Mouse (Mus musculus) MEL (cell line): Measurements from ENCODE around the gene Stx5a. TPM values are rescaled to one million over a fixed set of nuclear protein-coding genes. Genes with fewer than 3 reads are reported as not detected.

Experiments used
- DNase-seq: peaks from one replicate; pipeline ENCODE4 v3.0.0; 2011; ENCODE audit warnings: low read depth, low spot score
- H3K27ac ChIP-seq: 2 replicates; pipeline ENCODE4 v1.5.1; 2012; ENCODE audit warnings: low read depth, mild to moderate bottlenecking, control low read depth, low read length, moderate library complexity; ENCODE audit not compliant: control insufficient read depth
- H3K27me3 ChIP-seq, 2 experiments: fragments of 150-350 bp in 1 of 2; sonication (generic) in 1 of 2; 2 replicates each; pipeline ENCODE4 v1.6.1; 2012; ENCODE audit warnings: low read length in 2 of 2, mild to moderate bottlenecking in 2 of 2, improper control_type of control experiment in 1 of 2, moderate library complexity in 1 of 2; ENCODE audit not compliant: insufficient read depth in 2 of 2, control insufficient read depth in 1 of 2
- H3K36me3 ChIP-seq, 2 experiments: 2 replicates each; pipeline ENCODE4 v1.6.1; 2012 to 2014; ENCODE audit warnings: low read length in 2 of 2, improper control_type of control experiment in 1 of 2, inconsistent platforms in 1 of 2, mild to moderate bottlenecking in 1 of 2; ENCODE audit not compliant: insufficient read depth in 2 of 2, control insufficient read depth in 1 of 2
- H3K4me1 ChIP-seq, 2 experiments: fragments of 150-350 bp in 1 of 2; sonication (generic) in 1 of 2; 2 replicates each; pipeline ENCODE4 v1.6.1; 2012; ENCODE audit warnings: low read length in 2 of 2, improper control_type of control experiment in 1 of 2, mild to moderate bottlenecking in 1 of 2; ENCODE audit not compliant: insufficient read depth in 2 of 2, control insufficient read depth in 1 of 2
- H3K4me3 ChIP-seq, 2 experiments: fragments of 150-350 bp in 1 of 2; sonication (generic) in 1 of 2; 2 replicates each; pipeline ENCODE4 v1.5.1; 2012; ENCODE audit warnings: low read depth in 2 of 2, low read length in 2 of 2, mild to moderate bottlenecking in 2 of 2, moderate library complexity in 2 of 2, control low read depth in 1 of 2, improper control_type of control experiment in 1 of 2; ENCODE audit not compliant: control insufficient read depth in 1 of 2, insufficient read depth in 1 of 2
- H3K79me2 ChIP-seq: 2 replicates; pipeline ENCODE4 v1.6.1; 2012; ENCODE audit warnings: mild to moderate bottlenecking, low read length, moderate library complexity; ENCODE audit not compliant: control insufficient read depth, poor library complexity, insufficient read depth
- H3K9ac ChIP-seq: 2 replicates; pipeline ENCODE4 v1.6.1; 2012; ENCODE audit warnings: low read depth, mild to moderate bottlenecking, control low read depth, low read length, moderate library complexity; ENCODE audit not compliant: control insufficient read depth, poor library complexity, severe bottlenecking
- H3K9me3 ChIP-seq: fragments of 150-350 bp; sonication (generic); replicated peaks from 2 replicates; pipeline ENCODE4 v1.6.1; 2012; ENCODE audit warnings: mild to moderate bottlenecking, low read length, improper control_type of control experiment, moderate library complexity; ENCODE audit not compliant: insufficient read depth
- BHLHE40 ChIP-seq: IDR thresholded peaks from 2 replicates; pipeline ENCODE4 v1.6.1; 2012; ENCODE audit warnings: low read depth, mild to moderate bottlenecking, inconsistent platforms, low read length, improper control_type of control experiment, borderline replicate concordance
- CHD1 ChIP-seq: IDR thresholded peaks from 2 replicates; pipeline ENCODE4 v1.6.1; 2012; ENCODE audit warnings: low read depth, mild to moderate bottlenecking, inconsistent platforms, low read length, improper control_type of control experiment
- CHD2 ChIP-seq: IDR thresholded peaks from 2 replicates; pipeline ENCODE4 v1.6.1; 2011; ENCODE audit warnings: low read length, improper control_type of control experiment
- CTCF ChIP-seq, 3 experiments: IDR thresholded peaks in 2 of 3; conservative IDR thresholded peaks in 1 of 3; 2 replicates each; pipeline ENCODE4 v1.5.1; 2011 to 2012; ENCODE audit warnings: low read length in 3 of 3, low read depth in 2 of 3, mild to moderate bottlenecking in 2 of 3, improper control_type of control experiment in 1 of 3, inconsistent platforms in 1 of 3, mixed read lengths in 1 of 3, moderate library complexity in 1 of 3; ENCODE audit not compliant: control insufficient read depth in 1 of 3, insufficient read depth in 1 of 3, poor library complexity in 1 of 3, severe bottlenecking in 1 of 3
- ELF1 ChIP-seq: IDR thresholded peaks from 2 replicates; pipeline ENCODE4 v1.6.1; 2014; ENCODE audit warnings: low read depth, mild to moderate bottlenecking, inconsistent platforms, low read length, improper control_type of control experiment, moderate library complexity
- EP300 ChIP-seq, 2 experiments: IDR thresholded peaks; 2 replicates each; pipeline ENCODE4 v1.6.1; 2011; ENCODE audit warnings: improper control_type of control experiment in 2 of 2, low read length in 2 of 2, low read depth in 1 of 2, mild to moderate bottlenecking in 1 of 2
- ETS1 ChIP-seq: IDR thresholded peaks from 2 replicates; pipeline ENCODE4 v1.6.1; 2012; ENCODE audit warnings: low read depth, mild to moderate bottlenecking, inconsistent platforms, low read length, improper control_type of control experiment, moderate library complexity
- GATA1 ChIP-seq: IDR thresholded peaks from 2 replicates; pipeline ENCODE4 v1.6.1; 2011; ENCODE audit warnings: low read depth, low read length, improper control_type of control experiment
- HCFC1 ChIP-seq: IDR thresholded peaks from 2 replicates; pipeline ENCODE4 v1.6.1; 2012; ENCODE audit warnings: low read depth, mild to moderate bottlenecking, inconsistent platforms, low read length, improper control_type of control experiment, moderate library complexity
- KAT2A ChIP-seq: conservative IDR thresholded peaks from 2 replicates; pipeline ENCODE4 v1.6.1; 2012; ENCODE audit warnings: low read depth, low read length, improper control_type of control experiment, inconsistent platforms
- MAX ChIP-seq: IDR thresholded peaks from 2 replicates; pipeline ENCODE4 v1.6.1; 2011; ENCODE audit warnings: low read length, improper control_type of control experiment
- MXI1 ChIP-seq: IDR thresholded peaks from 2 replicates; pipeline ENCODE4 v1.6.1; 2011; ENCODE audit warnings: mild to moderate bottlenecking, low read depth, low read length, improper control_type of control experiment
- MYB ChIP-seq: IDR thresholded peaks from 2 replicates; pipeline ENCODE4 v1.6.1; 2011; ENCODE audit warnings: mild to moderate bottlenecking, low read depth, low read length, improper control_type of control experiment
- MYC ChIP-seq: IDR thresholded peaks from 2 replicates; pipeline ENCODE4 v1.6.1; 2011; ENCODE audit warnings: low read depth, mild to moderate bottlenecking, low read length, improper control_type of control experiment, moderate library complexity
- NELFE ChIP-seq: IDR thresholded peaks from 2 replicates; pipeline ENCODE4 v1.6.1; 2011; ENCODE audit warnings: low read depth, low read length, improper control_type of control experiment
- NRF1 ChIP-seq: IDR thresholded peaks from 2 replicates; pipeline ENCODE4 v1.6.1; 2014; ENCODE audit warnings: low read depth, mild to moderate bottlenecking, inconsistent platforms, low read length, improper control_type of control experiment, moderate library complexity; ENCODE audit not compliant: poor library complexity, insufficient read depth, severe bottlenecking
- POLR2A ChIP-seq, 2 experiments: IDR thresholded peaks; 2 replicates each; pipeline ENCODE4 v1.6.1; 2011 to 2012; ENCODE audit warnings: low read length in 2 of 2, mild to moderate bottlenecking in 2 of 2, control low read depth in 1 of 2, improper control_type of control experiment in 1 of 2, low read depth in 1 of 2, moderate library complexity in 1 of 2; ENCODE audit not compliant: control insufficient read depth in 1 of 2, insufficient read depth in 1 of 2, poor library complexity in 1 of 2
- POLR2AphosphoS5 ChIP-seq: IDR thresholded peaks from 2 replicates; pipeline ENCODE4 v1.6.1; 2012; ENCODE audit warnings: low read depth, borderline replicate concordance, mild to moderate bottlenecking, inconsistent platforms, low read length, moderate library complexity, mixed read lengths
- RAD21 ChIP-seq: IDR thresholded peaks from 2 replicates; pipeline ENCODE4 v1.6.1; 2011; ENCODE audit warnings: mild to moderate bottlenecking, low read depth, low read length, improper control_type of control experiment
- SIN3A ChIP-seq: IDR thresholded peaks from 2 replicates; pipeline ENCODE4 v1.6.1; 2012; ENCODE audit warnings: low read length, improper control_type of control experiment, inconsistent platforms
- SMC3 ChIP-seq: IDR thresholded peaks from 2 replicates; pipeline ENCODE4 v1.6.1; 2011; ENCODE audit warnings: low read depth, low read length, improper control_type of control experiment
- TAL1 ChIP-seq: IDR thresholded peaks from 2 replicates; pipeline ENCODE4 v1.6.1; 2012; ENCODE audit warnings: mild to moderate bottlenecking, inconsistent platforms, low read length, moderate library complexity, mixed read lengths
- TBP ChIP-seq: IDR thresholded peaks from 2 replicates; pipeline ENCODE4 v1.8.0; 2011; ENCODE audit warnings: low read depth, low read length, improper control_type of control experiment
- TCF12 ChIP-seq: IDR thresholded peaks from 2 replicates; pipeline ENCODE4 v1.6.1; 2014; ENCODE audit warnings: low read depth, mild to moderate bottlenecking, inconsistent platforms, low read length, improper control_type of control experiment, moderate library complexity
- USF1 ChIP-seq: IDR thresholded peaks from 2 replicates; pipeline ENCODE4 v1.6.1; 2014; ENCODE audit warnings: low read depth, mild to moderate bottlenecking, inconsistent platforms, low read length, improper control_type of control experiment, moderate library complexity
- USF2 ChIP-seq, 2 experiments: IDR thresholded peaks; 2 replicates each; pipeline ENCODE4 v1.6.1; 2011 to 2012; ENCODE audit warnings: improper control_type of control experiment in 2 of 2, low read length in 2 of 2, borderline replicate concordance in 1 of 2, inconsistent platforms in 1 of 2, low read depth in 1 of 2, mild to moderate bottlenecking in 1 of 2; ENCODE audit not compliant: insufficient read depth in 1 of 2
- ZC3H11A ChIP-seq: IDR thresholded peaks from 2 replicates; pipeline ENCODE4 v1.6.1; 2012; ENCODE audit warnings: low read depth, mild to moderate bottlenecking, inconsistent platforms, low read length, improper control_type of control experiment
- ZKSCAN1 ChIP-seq: IDR thresholded peaks from 2 replicates; pipeline ENCODE4 v1.6.1; 2012; ENCODE audit warnings: low read depth, mild to moderate bottlenecking, inconsistent platforms, low read length, improper control_type of control experiment, moderate library complexity
- ZMIZ1 ChIP-seq: IDR thresholded peaks from 2 replicates; pipeline ENCODE4 v1.6.1; 2012; ENCODE audit warnings: low read depth, mild to moderate bottlenecking, inconsistent platforms, low read length, improper control_type of control experiment, moderate library complexity
- ZNF384 ChIP-seq: IDR thresholded peaks from 2 replicates; pipeline ENCODE4 v1.6.1; 2012; ENCODE audit warnings: low read depth, mild to moderate bottlenecking, inconsistent platforms, low read length, improper control_type of control experiment
- polyA plus RNA-seq, 2 experiments: library from polyadenylated mRNA; stranded (reverse) in 1 of 2; unstranded in 1 of 2; fragments of >175 nt in 1 of 2; fragments of >200 nt in 1 of 2; gene quantifications; 2 replicates each; pipeline versions ENCODE4 v1.2.1 to v1.2.4; 2012; ENCODE audit warnings: low replicate concordance in 2 of 2, low read depth in 1 of 2; ENCODE audit not compliant: insufficient read length in 2 of 2, insufficient read depth in 1 of 2, missing spikeins in 1 of 2
- total RNA-seq: library from RNA; depleted of rRNA; stranded (reverse); fragments of 300-350 nt; gene quantifications from 2 replicates; pipeline ENCODE4 v1.2.3, GENCODE M21; 2012

Gene Stx5a
- total and polyA plus RNA-seq, 3 experiments, result 28.7 to 50.0 TPM; not detected in 1

GRCm38 (mm10) chr19:8770567-8771270 is 29.5 kb downstream of the Stx5a start, which contains the start of gene Tmem223:
Gene Tmem223 (plus strand): TSS chr19:8770996.
- H3K27me3 ChIP-seq, result no peaks in the 10 kb centered on the region
- no peak for DNase-seq
- no peak within 1 kb of the TSS for H3K4me3 ChIP-seq

GRCm38 (mm10) chr19:8772996-8773395 is 31.8 kb downstream of the Stx5a start:
- peak overlapping the region; percentile 73 to 84 for H3K4me3 ChIP-seq
- H3K79me2 ChIP-seq, result peaks cover 21% of the 10 kb centered on the region
- H3K27me3 ChIP-seq, result no peaks in the 10 kb centered on the region
- H3K4me1 ChIP-seq, result peaks cover 0 to 14% of the 10 kb centered on the region in 2 experiments; a peak in 2 of 4 replicates
- peak; percentile 85 for DNase-seq
- H3K9me3 ChIP-seq, result no peaks in the 10 kb centered on the region
- H3K27ac ChIP-seq, result peak overlapping the region; percentile 95
- H3K9ac ChIP-seq, result peak overlapping the region; percentile 99
- peaks cover 14 to 19% of the 10 kb centered on the region in 2 experiments for H3K36me3 ChIP-seq
- TF ChIP-seq CHD2 (no peak), MAX (no peak), TAL1 (peak; percentile 91), KAT2A (no peak), MYC (peak; percentile 79; the same call in 1 of the 2 replicates), MYB (no peak), POLR2A (IDR thresholded peaks at IDR 0.05; ENCODE audit: control insufficient read depth in 1 of 2, insufficient read depth in 1 of 2, low read depth in 1 of 2, low read length in 2 of 2, poor library complexity in 1 of 2) (peak in 1 of 2 experiments; percentile 51; a peak in 2 of 4 replicates), TBP (no peak), GATA1 (peak; percentile 87), EP300 (IDR thresholded peaks at IDR 0.05; ENCODE audit: low read depth in 1 of 2, low read length in 2 of 2) (peak; percentile 53 to 61; a peak in 3 of 4 replicates), HCFC1 (peak; percentile 54; the same call in 1 of the 2 replicates), NRF1 (0 out of 2 replicates have a peak, but pooled peaks have one; percentile 21), CHD1 (no peak), RAD21 (no peak), TCF12 (peak; percentile 68), NELFE (no peak), USF1 (no peak), ELF1 (no peak), SIN3A (peak; percentile 84), ZMIZ1 (no peak; the same call in 1 of the 2 replicates), ZNF384 (no peak), BHLHE40 (no peak), ZKSCAN1 (no peak), POLR2AphosphoS5 (0 out of 2 replicates have a peak, but pooled peaks have one; percentile 25), SMC3 (no peak), CTCF (IDR thresholded peaks at IDR 0.05 in 2 of 3, conservative IDR thresholded peaks at IDR 0.05 in 1 of 3; ENCODE audit: control insufficient read depth in 1 of 3, insufficient read depth in 1 of 3, low read depth in 2 of 3, low read length in 3 of 3, poor library complexity in 1 of 3, severe bottlenecking in 1 of 3) (no peak), MXI1 (peak; percentile 84), ZC3H11A (no peak)

More at GRCm38 (mm10) chr19:8770567-8771270, 29.5 kb downstream of the Stx5a start, which contains the start of gene Tmem223:
- Histone ChIP-seq H3K4me1 (peaks cover 0 to 14% of the 10 kb centered on the region in 2 experiments; a peak in 2 of 4 replicates), H3K79me2 (peaks cover 21% of the 10 kb centered on the region), H3K9me3 (no peaks in the 10 kb centered on the region), H3K27ac (no peak within 1 kb of the TSS), H3K9ac (no peak within 1 kb of the TSS), H3K36me3 (peaks cover 19 to 23% of the 10 kb centered on the region in 2 experiments)
- TF ChIP-seq ZKSCAN1 (no peak), USF2 (IDR thresholded peaks at IDR 0.05; ENCODE audit: borderline replicate concordance in 1 of 2, insufficient read depth in 1 of 2, low read depth in 1 of 2, low read length in 2 of 2) (no peak), EP300 (IDR thresholded peaks at IDR 0.05; ENCODE audit: low read depth in 1 of 2, low read length in 2 of 2) (no peak), SIN3A (no peak), ETS1 (no peak), NRF1 (no peak)
